Mouse (Mus musculus) hindbrain, embryonic 16.5 days (tissue): ENCODE results near the gene Neb. TPM values are rescaled to one million over a fixed set of nuclear protein-coding genes. Genes with fewer than 3 reads are reported as not detected.

Source experiments
- ATAC-seq: fragments of 200-750 bp; cut with Nextera tagmentation; 2 replicates; pipeline ENCODE4 v1.8.0; 2017; ENCODE audit warnings: moderate TSS enrichment, moderate library complexity
- H3K27ac ChIP-seq: fragments of 300-500 bp; sonication (generic); 2 replicates; pipeline ENCODE4 v1.5.1; 2014; ENCODE audit warnings: low read depth, mild to moderate bottlenecking, control low read depth, low read length, moderate library complexity
- H3K27me3 ChIP-seq: fragments of 300-500 bp; sonication (generic); replicated peaks from 2 replicates; pipeline ENCODE4 v1.6.1; 2014; ENCODE audit warnings: low read length; ENCODE audit not compliant: control insufficient read depth, insufficient read depth
- H3K36me3 ChIP-seq: fragments of 300-500 bp; sonication (generic); 2 replicates; pipeline ENCODE4 v1.6.1; 2014; ENCODE audit warnings: mild to moderate bottlenecking, low read length, moderate library complexity, mixed read lengths; ENCODE audit not compliant: control insufficient read depth, insufficient read depth
- H3K4me1 ChIP-seq: fragments of 300-500 bp; sonication (generic); 2 replicates; pipeline ENCODE4 v1.6.1; 2014; ENCODE audit warnings: low read depth, low read length; ENCODE audit not compliant: control insufficient read depth, insufficient read depth
- H3K4me2 ChIP-seq: fragments of 300-500 bp; sonication (generic); 2 replicates; pipeline ENCODE4 v1.6.1; 2014; ENCODE audit warnings: mild to moderate bottlenecking, low read length, control low read depth, moderate library complexity
- H3K4me3 ChIP-seq: fragments of 300-500 bp; sonication (generic); 2 replicates; pipeline ENCODE4 v1.5.1; 2014; ENCODE audit warnings: mild to moderate bottlenecking, low read length, control low read depth, moderate library complexity
- H3K9ac ChIP-seq: fragments of 300-500 bp; sonication (generic); 2 replicates; pipeline ENCODE4 v1.6.1; 2014; ENCODE audit warnings: low read depth, mild to moderate bottlenecking, control low read depth, low read length, moderate library complexity
- H3K9me3 ChIP-seq: fragments of 300-500 bp; sonication (generic); 2 replicates; pipeline ENCODE4 v1.6.1; 2014; ENCODE audit warnings: mild to moderate bottlenecking, low read length, moderate library complexity; ENCODE audit not compliant: control insufficient read depth
- WGBS: fragments of 180-500 bp; shearing (Covaris S2); extraction: QIAGEN DNeasy Blood & Tissue Kit; methylation state at CpG from one replicate; pipeline ENCODE4 v1.1.7; 2014; 5-methylcytosine and 5-hydroxymethylcytosine counted together
- polyA plus RNA-seq: library from polyadenylated mRNA; unstranded; fragments of >200 nt; fragmentation: Nextera tagmentation; extraction: Ambion mirVana; gene quantifications from 2 replicates; pipeline ENCODE4 v1.2.1, GENCODE M21; 2015

The Neb gene
- polyA plus RNA-seq, 1 experiment from 2014 or later: 0.76 TPM

DNA sequence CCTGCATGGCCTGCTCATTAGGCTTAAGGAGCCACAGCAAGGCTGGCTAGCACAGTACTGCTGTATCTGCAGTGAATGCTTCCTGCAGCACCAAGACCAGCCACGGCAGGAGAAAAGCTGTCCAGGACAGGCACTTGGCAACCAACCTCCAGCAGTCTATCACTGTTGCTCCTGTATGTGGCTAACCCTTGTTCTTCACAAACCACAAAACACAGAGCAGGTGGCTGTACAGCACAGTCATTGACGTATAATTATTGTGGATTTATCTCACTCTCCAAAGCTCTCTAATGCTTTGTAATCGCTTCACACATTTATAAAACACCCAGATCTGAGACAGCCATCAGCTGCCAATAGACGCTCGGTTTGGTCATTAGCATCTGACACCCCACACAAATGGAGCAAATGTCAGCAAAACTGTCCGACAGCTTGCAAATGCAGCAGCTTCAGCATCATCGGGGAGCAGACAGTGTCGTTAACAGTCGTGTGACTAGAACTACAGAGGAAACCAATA, 129.9 kb downstream of the Neb start:
- Histone ChIP-seq H3K4me3 (no peak overlapping the region), H3K4me2 (no peak overlapping the region), H3K9me3 (no peaks in the 10 kb centered on the region), H3K9ac (no peak overlapping the region), H3K36me3 (no peaks in the 10 kb centered on the region), H3K27ac (no peak overlapping the region), H3K4me1 (no peaks in the 10 kb centered on the region), H3K27me3 (no peaks in the 10 kb centered on the region)
- WGBS: 46% methylated on average over 9 of the region's 9 CpGs
- ATAC-seq: peak; percentile 65

DNA sequence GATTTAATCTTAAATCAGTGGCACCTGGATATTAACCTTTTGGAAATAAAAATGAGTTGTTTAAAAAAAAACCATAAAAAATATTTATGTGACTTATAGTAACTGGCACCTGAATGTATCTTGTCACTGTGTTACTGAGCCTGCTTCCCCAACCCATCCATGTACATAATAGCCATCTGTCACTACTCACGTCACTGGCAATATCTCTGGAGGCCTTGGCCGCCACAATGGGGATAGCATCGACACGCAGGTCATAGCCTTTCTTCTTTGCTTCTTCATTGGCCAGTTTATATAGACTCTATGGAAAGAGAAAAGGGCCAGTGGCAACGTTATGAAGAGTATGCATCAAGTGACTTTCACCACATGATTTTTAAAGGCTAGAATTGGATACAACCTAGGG, 133.2 kb downstream of the Neb start:
- Histone ChIP-seq H3K27ac (no peak overlapping the region), H3K4me3 (no peak overlapping the region), H3K4me2 (no peak overlapping the region), H3K4me1 (no peaks in the 10 kb centered on the region), H3K27me3 (no peaks in the 10 kb centered on the region), H3K36me3 (no peaks in the 10 kb centered on the region), H3K9me3 (no peaks in the 10 kb centered on the region), H3K9ac (no peak overlapping the region)
- WGBS: 83% methylated on average over 5 of the region's 5 CpGs
- ATAC-seq: no peak

DNA sequence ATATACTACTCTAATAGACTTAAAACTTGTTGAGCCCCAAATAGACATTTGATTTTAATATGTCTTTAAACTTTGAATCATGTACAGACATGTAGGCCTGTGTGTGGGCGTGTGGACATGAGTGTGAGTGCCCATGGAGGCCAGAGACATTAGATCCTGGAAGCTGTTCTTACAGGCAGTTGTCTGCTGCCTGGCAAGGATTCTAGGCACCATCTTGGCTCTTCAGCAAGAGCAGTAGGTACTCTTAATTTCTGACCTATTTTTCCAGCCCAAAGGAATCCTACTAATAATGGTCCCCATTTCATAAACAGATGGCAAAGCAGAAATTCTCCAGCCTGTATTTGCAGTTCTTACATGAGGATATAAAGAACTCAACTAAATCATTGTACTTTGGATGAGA, 135.6 kb downstream of the Neb start:
- Histone ChIP-seq H3K27ac (no peak overlapping the region), H3K4me2 (no peak overlapping the region), H3K9ac (no peak overlapping the region), H3K36me3 (no peaks in the 10 kb centered on the region), H3K4me1 (no peaks in the 10 kb centered on the region), H3K4me3 (no peak overlapping the region), H3K9me3 (no peaks in the 10 kb centered on the region), H3K27me3 (no peaks in the 10 kb centered on the region)
- ATAC-seq: no peak
- WGBS: 88% methylated on average over 1 of the region's 1 CpGs

DNA sequence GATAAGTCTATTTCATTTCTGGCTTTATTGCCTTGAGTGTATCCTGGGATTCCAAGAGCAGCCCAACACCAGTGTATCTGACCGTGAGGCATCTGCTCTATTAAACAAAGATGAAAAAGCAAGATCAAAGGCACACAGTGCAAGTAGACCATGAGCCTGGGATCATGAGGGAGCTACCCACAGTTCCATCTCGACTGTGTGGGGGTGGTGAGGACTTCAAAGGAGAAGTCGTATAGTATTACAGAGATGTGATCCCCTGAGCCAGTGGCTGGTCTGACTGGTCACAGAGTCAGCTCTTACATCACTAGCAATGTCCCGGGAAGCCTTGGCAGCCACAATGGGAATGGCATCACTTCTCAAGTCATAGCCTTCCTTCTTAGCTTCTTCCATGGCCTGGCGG, 140.4 kb downstream of the Neb start:
- WGBS: 73% methylated on average over 5 of the region's 5 CpGs
- no peaks in the 10 kb centered on the region for H3K9me3 ChIP-seq
- H3K4me2 ChIP-seq: no peak overlapping the region
- H3K9ac ChIP-seq: no peak overlapping the region
- H3K4me1 ChIP-seq: no peaks in the 10 kb centered on the region
- ATAC-seq: no peak
- H3K4me3 ChIP-seq: no peak overlapping the region
- no peak overlapping the region for H3K27ac ChIP-seq
- no peaks in the 10 kb centered on the region for H3K36me3 ChIP-seq
- no peaks in the 10 kb centered on the region for H3K27me3 ChIP-seq

DNA sequence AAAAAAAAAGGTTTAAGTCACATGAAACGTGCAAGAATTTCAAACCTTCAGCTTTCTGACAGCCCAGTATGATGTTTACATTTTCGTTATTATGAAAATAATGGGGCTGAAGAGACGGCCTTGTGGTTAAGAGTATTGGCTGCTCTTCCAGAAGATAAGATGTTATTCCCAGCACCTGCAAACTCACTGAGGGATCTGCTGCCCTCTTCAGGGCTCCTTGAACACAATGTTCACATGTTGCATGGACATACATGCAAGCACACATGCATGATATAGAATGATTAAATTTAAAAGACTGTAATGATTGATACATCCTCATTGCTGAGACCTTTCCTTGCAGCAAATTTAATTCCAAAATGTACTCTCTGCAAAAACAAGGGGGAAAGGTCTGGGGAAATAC, 150.7 kb downstream of the Neb start:
- H3K9ac ChIP-seq: no peak overlapping the region
- ATAC-seq: no peak
- H3K9me3 ChIP-seq: no peaks in the 10 kb centered on the region
- H3K36me3 ChIP-seq: no peaks in the 10 kb centered on the region
- no peaks in the 10 kb centered on the region for H3K4me1 ChIP-seq
- WGBS: 61% methylated on average over 3 of the region's 3 CpGs
- no peaks in the 10 kb centered on the region for H3K27me3 ChIP-seq
- no peak overlapping the region for H3K4me3 ChIP-seq
- H3K4me2 ChIP-seq: no peak overlapping the region
- no peak overlapping the region for H3K27ac ChIP-seq

DNA sequence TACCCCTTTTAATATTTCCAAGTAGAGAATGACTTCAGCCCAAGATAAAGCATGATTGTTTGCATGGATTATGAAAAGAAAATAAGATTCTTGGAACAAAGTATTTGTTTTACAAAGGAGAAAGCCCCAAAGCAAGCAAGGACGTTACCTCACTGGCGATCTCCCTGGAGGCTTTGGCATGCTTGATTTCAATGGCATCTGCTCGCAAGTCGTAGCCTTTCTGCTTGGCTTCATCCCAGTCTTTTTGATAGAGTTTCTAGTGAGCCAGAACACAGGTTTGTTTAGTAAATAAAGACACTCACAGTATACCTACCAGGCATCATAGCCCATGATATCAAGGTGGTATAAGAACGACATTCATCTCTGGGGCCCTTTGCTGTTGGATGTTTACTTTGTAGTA, 153.9 kb downstream of the Neb start:
- WGBS: 66% methylated on average over 5 of the region's 5 CpGs
- no peak for ATAC-seq
- no peaks in the 10 kb centered on the region for H3K9me3 ChIP-seq
- no peaks in the 10 kb centered on the region for H3K4me1 ChIP-seq
- no peak overlapping the region for H3K27ac ChIP-seq
- H3K4me3 ChIP-seq: no peak overlapping the region
- no peaks in the 10 kb centered on the region for H3K27me3 ChIP-seq
- H3K4me2 ChIP-seq: no peak overlapping the region
- no peaks in the 10 kb centered on the region for H3K36me3 ChIP-seq
- H3K9ac ChIP-seq: no peak overlapping the region

DNA sequence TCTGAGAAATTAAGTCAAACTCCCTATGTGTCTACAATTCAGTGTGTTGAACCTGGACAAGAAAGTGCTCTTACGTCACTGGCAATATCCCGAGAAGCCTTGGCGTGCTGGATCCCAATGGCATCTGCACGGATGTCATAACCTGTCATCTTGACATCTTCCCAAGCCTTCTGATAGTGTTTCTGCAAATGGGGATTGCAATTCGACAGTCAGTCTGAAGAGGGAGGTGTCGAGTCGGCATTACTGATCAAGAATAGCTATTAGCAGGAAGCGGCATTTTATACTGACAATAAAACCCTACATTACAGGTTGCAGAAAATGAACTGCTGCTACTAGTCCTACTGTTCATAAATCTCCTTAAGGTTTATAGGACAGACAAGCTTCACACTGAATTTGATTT, 158.2 kb downstream of the Neb start:
- Histone ChIP-seq H3K4me3 (no peak overlapping the region), H3K9ac (no peak overlapping the region), H3K36me3 (no peaks in the 10 kb centered on the region), H3K27ac (no peak overlapping the region), H3K27me3 (no peaks in the 10 kb centered on the region), H3K9me3 (no peaks in the 10 kb centered on the region), H3K4me2 (no peak overlapping the region), H3K4me1 (no peaks in the 10 kb centered on the region)
- WGBS: 40% methylated on average over 8 of the region's 8 CpGs
- ATAC-seq: 0 out of 2 replicates have a peak, but pooled peaks have one; percentile 14

DNA sequence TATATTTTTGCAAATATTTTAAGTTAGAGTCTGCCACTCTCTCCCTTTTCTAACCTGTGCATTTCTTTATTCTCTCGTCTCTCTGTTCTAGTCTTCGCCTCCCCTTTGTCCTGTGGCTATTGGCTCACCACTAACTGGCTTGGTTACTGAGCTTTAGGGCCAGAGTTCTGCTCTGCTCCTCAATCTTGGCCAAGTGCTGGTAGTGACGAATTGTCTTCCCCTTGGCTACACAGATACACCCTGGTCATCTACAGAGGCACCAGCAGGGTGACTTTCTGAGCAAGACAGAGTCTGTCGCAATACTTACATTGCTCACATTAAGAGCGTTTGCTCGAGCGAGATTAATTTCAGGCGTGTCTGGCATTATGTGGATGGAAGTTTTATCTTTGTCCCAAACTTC, 162.3 kb downstream of the Neb start:
- WGBS: 94% methylated on average over 8 of the region's 8 CpGs
- H3K27me3 ChIP-seq: no peaks in the 10 kb centered on the region
- H3K4me1 ChIP-seq: no peaks in the 10 kb centered on the region
- no peak overlapping the region for H3K4me3 ChIP-seq
- no peak overlapping the region for H3K4me2 ChIP-seq
- H3K27ac ChIP-seq: no peak overlapping the region
- no peaks in the 10 kb centered on the region for H3K9me3 ChIP-seq
- ATAC-seq: no peak
- no peak overlapping the region for H3K9ac ChIP-seq
- no peaks in the 10 kb centered on the region for H3K36me3 ChIP-seq

DNA sequence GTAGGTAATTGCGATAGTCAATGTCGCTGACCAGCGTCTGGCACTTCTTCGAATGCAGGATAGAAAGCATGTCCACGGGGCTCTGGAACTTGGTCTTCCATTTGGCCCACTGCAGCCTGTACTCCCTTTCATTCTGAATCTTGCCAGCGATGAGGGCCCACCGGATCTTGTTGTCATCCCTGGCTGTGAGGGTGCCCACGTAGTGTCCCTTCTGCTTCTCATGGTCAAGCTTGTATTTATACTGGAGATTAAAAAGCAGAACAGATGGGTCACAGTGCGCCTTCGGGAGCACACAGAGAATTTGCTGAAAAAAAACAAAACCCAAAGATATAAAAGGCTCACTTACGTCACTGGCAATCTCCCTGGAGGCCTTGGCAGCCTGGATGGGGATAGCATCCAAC, 165.7 kb downstream of the Neb start:
- H3K4me1 ChIP-seq: no peaks in the 10 kb centered on the region
- H3K4me3 ChIP-seq: no peak overlapping the region
- no peaks in the 10 kb centered on the region for H3K9me3 ChIP-seq
- no peaks in the 10 kb centered on the region for H3K27me3 ChIP-seq
- H3K27ac ChIP-seq: no peak overlapping the region
- H3K9ac ChIP-seq: no peak overlapping the region
- H3K36me3 ChIP-seq: no peaks in the 10 kb centered on the region
- WGBS: 86% methylated on average over 11 of the region's 11 CpGs
- no peak for ATAC-seq
- H3K4me2 ChIP-seq: no peak overlapping the region

DNA sequence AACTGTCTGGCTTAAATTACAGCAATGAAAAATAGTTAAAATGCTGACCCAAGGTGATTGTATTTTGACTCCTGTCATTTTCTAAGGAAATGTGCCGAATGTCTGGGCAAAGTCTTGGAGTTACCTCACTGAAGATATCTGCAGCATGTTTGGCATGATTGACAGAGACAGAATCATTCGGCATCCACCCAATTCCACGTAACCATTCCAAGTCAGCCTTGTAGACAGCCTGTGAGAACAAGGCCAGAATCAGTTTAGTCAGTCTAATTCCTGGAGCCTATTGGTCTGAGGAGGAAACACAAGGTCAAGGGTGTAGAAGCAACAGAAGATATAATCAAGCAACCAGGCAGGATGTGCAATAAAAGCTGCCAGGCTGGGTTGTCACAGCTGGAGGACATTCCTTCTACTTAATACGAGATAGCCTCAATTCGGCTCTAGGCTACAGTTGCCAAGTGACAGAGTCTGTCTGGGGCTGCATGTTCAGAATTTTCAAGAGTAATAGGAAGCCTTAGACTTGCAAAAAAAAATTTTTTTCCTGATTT, 166.8 kb downstream of the Neb start:
- WGBS: 53% methylated on average over 5 of the region's 5 CpGs
- no peaks in the 10 kb centered on the region for H3K9me3 ChIP-seq
- H3K4me3 ChIP-seq: no peak overlapping the region
- no peak overlapping the region for H3K9ac ChIP-seq
- no peaks in the 10 kb centered on the region for H3K36me3 ChIP-seq
- no peak overlapping the region for H3K4me2 ChIP-seq
- H3K27me3 ChIP-seq: no peaks in the 10 kb centered on the region
- ATAC-seq: peak; percentile 20; the same call in 1 of the 2 replicates
- no peak overlapping the region for H3K27ac ChIP-seq
- no peaks in the 10 kb centered on the region for H3K4me1 ChIP-seq
